Mouse (Mus musculus) neural tube, embryonic 12.5 days (tissue): ENCODE measurements around the gene Patl2. TPM values are rescaled to one million over a fixed set of nuclear protein-coding genes. Genes with fewer than 3 reads are reported as not detected.

Experiments
- ATAC-seq: fragments of 200-750 bp; cut with Nextera tagmentation; 2 replicates; pipeline ENCODE4 v1.8.0; 2017; ENCODE audit warnings: low read depth, mild to moderate bottlenecking, moderate TSS enrichment, moderate library complexity; ENCODE audit not compliant: low FRiP score
- H3K27ac ChIP-seq: fragments of 300-500 bp; sonication (generic); 2 replicates; pipeline ENCODE4 v1.5.1; 2016
- H3K27me3 ChIP-seq: fragments of 300-500 bp; sonication (generic); replicated peaks from 2 replicates; pipeline ENCODE4 v1.6.1; 2016; ENCODE audit warnings: mild to moderate bottlenecking
- H3K36me3 ChIP-seq: fragments of 300-500 bp; sonication (generic); 2 replicates; pipeline ENCODE4 v1.6.1; 2016; ENCODE audit warnings: mild to moderate bottlenecking
- H3K4me1 ChIP-seq: fragments of 300-500 bp; sonication (generic); 2 replicates; pipeline ENCODE4 v1.6.1; 2016
- H3K4me2 ChIP-seq: fragments of 300-500 bp; sonication (generic); replicated peaks from 2 replicates; pipeline ENCODE4 v1.6.1; 2016; ENCODE audit warnings: mild to moderate bottlenecking
- H3K4me3 ChIP-seq: fragments of 300-500 bp; sonication (generic); 2 replicates; pipeline ENCODE4 v1.5.1; 2016
- H3K9ac ChIP-seq: fragments of 300-500 bp; sonication (generic); 2 replicates; pipeline ENCODE4 v1.6.1; 2016; ENCODE audit warnings: mild to moderate bottlenecking
- H3K9me3 ChIP-seq: fragments of 300-500 bp; sonication (generic); 2 replicates; pipeline ENCODE4 v1.6.1; 2016; ENCODE audit warnings: mild to moderate bottlenecking
- WGBS: fragments of 180-500 bp; shearing (Covaris S2); methylation state at CpG from one replicate; pipeline ENCODE4 v1.1.7; 2016; 5-methylcytosine and 5-hydroxymethylcytosine counted together
- polyA plus RNA-seq: library from polyadenylated mRNA; unstranded; fragments of >200 nt; fragmentation: Nextera tagmentation; extraction: Ambion mirVana; gene quantifications from 2 replicates; pipeline ENCODE4 v1.2.1, GENCODE M21; 2016

Gene Patl2
- polyA plus RNA-seq, 1 experiment from 2014 or later, result not detected

DNA sequence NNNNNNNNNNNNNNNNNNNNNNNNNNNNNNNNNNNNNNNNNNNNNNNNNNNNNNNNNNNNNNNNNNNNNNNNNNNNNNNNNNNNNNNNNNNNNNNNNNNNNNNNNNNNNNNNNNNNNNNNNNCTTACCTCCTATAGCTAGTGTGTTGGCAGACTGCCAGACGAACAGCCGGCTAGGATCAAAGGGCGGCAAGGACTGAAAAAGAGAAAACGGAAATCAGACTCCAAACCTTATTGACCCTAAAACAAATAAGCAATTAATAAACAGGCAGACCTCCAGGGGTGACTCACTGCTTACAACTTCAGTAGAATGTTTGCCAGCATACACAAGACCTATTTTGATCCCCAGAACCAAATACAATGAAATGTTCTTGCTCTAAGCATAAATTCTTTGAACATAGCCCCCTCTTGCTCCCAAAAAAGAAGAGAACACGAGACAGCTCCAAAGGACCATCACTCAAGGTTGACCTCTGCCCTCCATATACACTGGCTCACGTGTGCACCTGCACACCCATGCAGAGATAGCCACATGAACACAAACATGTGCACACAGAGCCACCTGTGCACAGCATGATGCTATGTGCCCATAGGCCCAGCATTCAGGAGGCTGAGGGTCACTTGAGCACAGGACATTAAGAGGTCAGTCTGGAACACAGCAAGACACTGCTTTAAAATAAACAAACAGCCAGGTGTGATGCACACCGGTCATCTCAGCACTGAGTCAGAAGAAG is 104.1 kb downstream of the Patl2 start:
- no peak overlapping the region for H3K4me3 ChIP-seq
- no peak overlapping the region for H3K9ac ChIP-seq
- H3K9me3 ChIP-seq, result no peaks in the 10 kb centered on the region
- H3K36me3 ChIP-seq, result peaks cover 62% of the 10 kb centered on the region
- no peak overlapping the region for H3K4me2 ChIP-seq
- no peaks in the 10 kb centered on the region for H3K27me3 ChIP-seq
- no peak overlapping the region for H3K27ac ChIP-seq
- no peaks in the 10 kb centered on the region for H3K4me1 ChIP-seq
- ATAC-seq, result no peak
- 46% methylated on average over 7 of the region's 7 CpGs for WGBS

Other genes with a start within 250 kb of the Patl2 start
- 48.7 and 49.1 TPM in 2 replicates for gene Ctdspl2, start 230.2 kb downstream of the Patl2 start, polyA plus RNA-seq
- 0.43 and 0.55 TPM in 2 replicates for gene Mageb3, start 230.1 kb downstream of the Patl2 start, polyA plus RNA-seq
- 12.0 and 12.9 TPM in 2 replicates for gene Eif3j1, start 157.6 kb downstream of the Patl2 start, polyA plus RNA-seq
- gene Spg11, start 67.8 kb downstream of the Patl2 start, polyA plus RNA-seq, result 9.6 and 10.5 TPM in 2 replicates
- gene B2m, start 38.5 kb downstream of the Patl2 start, polyA plus RNA-seq, result 115 and 118 TPM in 2 replicates
- not detected in 2 replicates for gene Trim69, start 25.5 kb downstream of the Patl2 start, polyA plus RNA-seq
- gene Terb2, start 83 bp upstream of the Patl2 start, polyA plus RNA-seq, result not detected in 2 replicates
- 16.7 and 17.4 TPM in 2 replicates for gene Sord, start 48.6 kb upstream of the Patl2 start, polyA plus RNA-seq
- 0.04 TPM in 1 of 2 replicates, not detected in the other for gene Duox2, start 112.3 kb upstream of the Patl2 start, polyA plus RNA-seq
- not detected in 2 replicates for gene Duoxa2, start 112.7 kb upstream of the Patl2 start, polyA plus RNA-seq
- 0.23 TPM in 1 of 2 replicates, not detected in the other for gene Duoxa1, start 127.5 kb upstream of the Patl2 start, polyA plus RNA-seq
- 0.10 and 0.15 TPM in 2 replicates for gene Duox1, start 129.5 kb upstream of the Patl2 start, polyA plus RNA-seq
- gene Shf, start 183.0 kb upstream of the Patl2 start, polyA plus RNA-seq, result 12.2 and 15.1 TPM in 2 replicates
- gene Slc28a2, start 240.3 kb upstream of the Patl2 start, polyA plus RNA-seq, result 0.28 TPM in 1 of 2 replicates, not detected in the other